Mouse (Mus musculus) gastrocnemius, postnatal 4 days (tissue): ENCODE measurements at regions not wholly inside any gene's neighbourhood (a gene's known extent, or its start where the extent isn't known, plus 50 kb on each side); places are given as distances from the start of the nearest gene placed in this dataset.

Experiments used
- DNase-seq, 2 experiments: peaks; one replicate each; pipeline ENCODE4 v3.0.0; 2021 to 2022; ENCODE audit warnings: low spot score in 2 of 2, mixed read lengths in 2 of 2

GRCm38 (mm10) chr19:16075512-16076086 is 57.0 kb upstream of the Gnaq start:
- no peak for DNase-seq

- DNase-seq: no peak
Observed at GRCm38 (mm10) chr19:16075026-16075425, 57.6 kb upstream of the Gnaq start.

GRCm38 (mm10) chr19:16067314-16067713 is 65.3 kb upstream of the Gnaq start:
- DNase-seq: no peak

GRCm38 (mm10) chr19:16064911-16065310 is 67.7 kb upstream of the Gnaq start:
- no peak for DNase-seq

- DNase-seq: peak; percentile 20 to 69
Observed at GRCm38 (mm10) chr19:16063916-16064580, 68.6 kb upstream of the Gnaq start.

- no peak for DNase-seq
Observed at GRCm38 (mm10) chr19:16063533-16063915, 69.1 kb upstream of the Gnaq start.

DNA sequence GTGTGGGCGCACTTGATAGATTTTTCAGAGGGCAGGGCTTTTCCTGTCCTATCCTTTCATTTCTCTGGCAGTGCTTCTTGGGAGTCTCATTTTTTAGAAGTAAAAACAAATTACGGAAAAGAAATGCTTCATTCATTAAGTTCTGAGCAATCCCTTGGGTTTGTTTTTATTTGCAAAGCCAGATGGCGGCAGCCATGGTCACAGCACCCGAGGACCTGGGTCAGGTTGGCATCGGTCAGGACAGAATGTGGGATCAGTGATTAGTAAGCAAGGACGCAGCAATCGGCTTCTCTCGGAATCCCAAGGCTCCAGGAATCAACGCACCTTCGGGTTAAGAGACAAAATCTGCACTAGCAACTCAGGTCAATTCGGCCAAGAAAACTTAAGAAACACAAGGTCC is 70.8 kb upstream of the Gnaq start:
- DNase-seq: no peak

GRCm38 (mm10) chr19:16059026-16059425 is 73.6 kb upstream of the Gnaq start:
- DNase-seq: no peak

- no peak for DNase-seq
Observed at GRCm38 (mm10) chr19:16050220-16051055, 65.6 kb upstream of the Cep78 start.

DNA sequence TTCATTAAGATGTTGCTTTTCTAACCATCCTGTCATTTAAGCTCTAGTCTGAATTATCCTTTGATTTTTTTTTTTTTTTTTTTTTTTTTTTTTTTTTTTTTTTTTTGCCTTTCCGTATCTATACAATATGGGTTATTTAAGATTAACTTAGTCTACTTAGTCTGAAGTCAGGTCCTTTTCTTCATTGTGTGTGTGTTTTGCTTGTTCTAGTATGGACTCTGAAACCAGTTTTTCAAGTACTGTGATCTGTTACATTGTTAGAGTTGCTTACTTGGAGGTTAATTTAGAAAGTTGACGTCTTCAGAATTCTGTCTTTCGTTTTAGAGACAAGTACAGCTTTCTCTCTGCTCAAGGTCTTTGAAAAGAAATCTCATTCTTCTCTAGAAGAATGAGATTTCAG is 64.9 kb upstream of the Cep78 start:
- DNase-seq: no peak

- DNase-seq: no peak
Observed at GRCm38 (mm10) chr19:16046977-16047376, 62.2 kb upstream of the Cep78 start.

DNA sequence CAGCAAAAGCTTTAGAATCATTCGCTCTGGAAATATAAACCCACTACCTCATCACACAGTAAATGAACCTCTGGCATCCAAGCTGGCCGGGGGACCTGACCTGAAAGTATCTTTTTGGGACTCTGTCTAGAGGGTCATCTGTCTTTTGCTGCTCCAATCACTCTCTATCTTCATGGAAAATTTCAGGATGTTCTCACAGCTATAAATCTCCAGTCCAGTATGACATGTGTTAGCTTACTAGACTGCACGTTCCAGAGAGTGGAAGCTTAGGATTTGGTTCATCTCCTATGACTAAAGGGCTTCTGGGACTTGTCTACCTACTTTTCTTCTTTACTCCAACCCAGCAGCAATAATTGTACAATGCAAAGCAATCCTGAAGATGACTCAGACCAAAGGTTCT is 60.5 kb upstream of the Cep78 start:
- no peak for DNase-seq

- DNase-seq: no peak
Observed at GRCm38 (mm10) chr19:16044169-16044568, 59.4 kb upstream of the Cep78 start.

- no peak for DNase-seq
Observed at GRCm38 (mm10) chr19:16043007-16043406, 58.2 kb upstream of the Cep78 start.

DNA sequence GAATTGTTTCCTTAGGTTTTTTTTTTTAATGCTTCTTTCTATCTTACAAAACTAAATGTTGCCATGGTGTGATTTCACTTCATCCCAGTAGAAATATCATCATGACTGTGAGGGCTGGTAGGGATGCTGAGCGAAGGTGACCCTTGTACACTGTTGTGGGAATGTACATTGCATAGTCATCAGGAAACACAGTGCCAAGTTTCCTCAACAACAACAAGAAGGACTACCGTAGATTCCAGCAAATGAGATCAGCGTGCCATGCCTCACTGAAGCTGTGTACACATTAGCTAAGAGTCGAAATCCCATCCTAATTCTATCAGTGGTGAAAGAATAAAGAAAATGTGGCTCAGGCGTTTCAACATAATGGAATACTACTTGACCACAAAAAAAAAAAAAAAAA is 57.1 kb upstream of the Cep78 start:
- no peak for DNase-seq

DNA sequence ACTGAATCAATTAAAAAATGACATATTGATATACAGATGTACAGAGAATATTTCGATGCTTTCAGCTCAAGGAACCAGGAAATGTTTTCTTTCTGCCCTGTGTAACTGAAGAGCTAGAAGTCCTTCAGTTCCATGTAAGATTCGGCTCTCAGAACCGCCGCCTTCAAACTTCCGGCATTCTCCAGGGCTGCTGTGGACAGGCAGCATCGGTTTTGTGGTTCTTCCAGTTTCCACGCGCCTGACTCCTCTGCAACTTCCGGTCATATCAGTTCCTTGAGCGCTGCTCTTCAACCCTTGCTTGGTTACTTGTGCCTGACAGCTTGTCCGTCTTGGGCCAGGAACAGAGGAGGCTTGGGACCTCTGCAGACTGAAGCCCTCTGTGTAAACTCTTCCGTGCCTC is 53.0 kb upstream of the Cep78 start:
- DNase-seq: no peak
